Mouse (Mus musculus) brain, embryonic 14.5 days (tissue): ENCODE results near the gene Pogk. TPM values are rescaled to one million over a fixed set of nuclear protein-coding genes. Genes with fewer than 3 reads are reported as not detected.

Source experiments
- DNase-seq: peaks from one replicate; pipeline ENCODE4 v3.0.0-alpha.2; 2011; ENCODE audit warnings: low read depth
- CTCF ChIP-seq: fragments of 200-500 bp; IDR thresholded peaks from 2 replicates; pipeline ENCODE4 v1.5.1; 2012; ENCODE audit warnings: inconsistent platforms, mild to moderate bottlenecking, moderate library complexity, borderline replicate concordance; ENCODE audit not compliant: insufficient read depth, insufficient read length; ENCODE audit errors: extremely low read depth
- POLR2A ChIP-seq: fragments of 200-500 bp; IDR thresholded peaks from 2 replicates; pipeline ENCODE4 v1.6.1; 2012; ENCODE audit warnings: mild to moderate bottlenecking, inconsistent platforms, borderline replicate concordance; ENCODE audit not compliant: poor library complexity, insufficient read depth, insufficient read length, severe bottlenecking; ENCODE audit errors: extremely low read depth
- polyA plus RNA-seq: library from polyadenylated mRNA; depleted of rRNA; stranded (reverse); fragments of >200 nt; gene quantifications from 2 replicates; pipeline ENCODE4 v1.2.3, GENCODE M21; 2012; rRNA removed

Gene Pogk
- polyA plus RNA-seq = 50.1 and 61.5 TPM in 2 replicates

DNA sequence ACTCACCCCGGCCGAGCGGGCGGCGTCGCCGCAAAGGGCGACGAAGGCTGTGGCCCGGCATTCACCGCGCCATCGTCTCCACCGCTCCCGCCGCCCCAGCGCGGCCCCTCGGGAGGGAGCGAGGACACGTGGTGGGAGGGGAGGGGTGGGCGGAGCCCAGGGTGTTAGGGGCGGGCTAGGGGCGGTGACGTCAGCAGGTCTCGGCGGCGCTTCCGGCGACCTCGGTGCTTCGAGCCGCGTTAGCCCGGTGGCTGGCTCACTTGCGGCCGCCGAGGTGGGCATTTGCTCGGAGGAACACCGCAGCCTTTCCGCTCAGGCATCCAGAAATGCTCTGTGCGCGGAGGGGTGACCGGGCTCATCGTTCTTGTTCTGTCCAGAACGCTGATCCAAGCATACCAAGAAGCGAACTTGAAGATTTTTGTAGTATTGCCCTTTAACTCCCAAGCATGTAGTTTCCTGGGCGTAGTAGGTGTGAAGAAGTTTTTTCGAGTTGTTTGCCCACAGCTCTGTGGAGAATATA is at the start of gene Pogk:
Pogk (minus strand) TSS at position 163 of the 520 bp plus-strand sequence.
- TF ChIP-seq CTCF = no peak
- peak; percentile 99 for TF ChIP-seq POLR2A
- peak; percentile 96 for DNase-seq

DNA sequence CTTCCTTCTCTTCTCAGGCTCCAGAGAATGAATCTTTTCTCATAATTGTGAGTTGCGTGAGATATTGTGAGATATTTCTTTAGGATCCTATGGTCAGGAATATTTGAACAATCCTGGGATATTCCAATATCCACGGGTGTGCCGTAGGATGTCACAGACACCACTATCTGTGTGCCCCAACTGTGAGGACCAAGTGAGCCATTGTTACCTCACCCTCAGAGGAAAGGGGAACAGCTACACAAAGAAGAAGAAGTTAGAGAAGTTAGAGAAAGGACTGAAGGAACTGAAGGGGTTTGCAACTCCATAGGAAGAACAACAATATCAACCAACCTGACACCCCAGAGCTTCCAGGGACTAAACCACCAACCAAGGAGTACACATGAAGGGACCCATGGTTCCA is 32.3 kb upstream of the Pogk start:
- DNase-seq = no peak
- TF ChIP-seq POLR2A = no peak
- no peak for TF ChIP-seq CTCF

DNA sequence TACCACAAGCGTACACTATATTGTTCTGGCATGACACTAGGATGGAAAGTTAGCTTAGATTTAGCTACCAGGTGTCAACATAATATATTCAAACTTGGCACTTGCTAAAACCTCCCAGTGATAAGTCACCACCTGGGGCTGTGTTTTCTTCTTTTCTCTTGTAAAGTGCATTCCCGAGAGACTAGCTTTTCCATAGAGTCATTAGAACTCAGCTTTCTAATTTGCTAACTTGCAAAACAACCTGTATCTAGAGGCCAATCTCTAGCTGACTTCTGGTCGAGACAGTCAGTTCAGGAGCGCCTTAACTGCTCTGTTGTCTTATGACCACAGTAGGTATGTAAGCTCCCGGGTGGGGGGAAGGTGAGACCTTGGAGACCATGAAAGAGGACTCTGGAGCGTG is 29.8 kb upstream of the Pogk start:
- no peak for DNase-seq
- TF ChIP-seq CTCF = no peak
- TF ChIP-seq POLR2A = no peak

DNA sequence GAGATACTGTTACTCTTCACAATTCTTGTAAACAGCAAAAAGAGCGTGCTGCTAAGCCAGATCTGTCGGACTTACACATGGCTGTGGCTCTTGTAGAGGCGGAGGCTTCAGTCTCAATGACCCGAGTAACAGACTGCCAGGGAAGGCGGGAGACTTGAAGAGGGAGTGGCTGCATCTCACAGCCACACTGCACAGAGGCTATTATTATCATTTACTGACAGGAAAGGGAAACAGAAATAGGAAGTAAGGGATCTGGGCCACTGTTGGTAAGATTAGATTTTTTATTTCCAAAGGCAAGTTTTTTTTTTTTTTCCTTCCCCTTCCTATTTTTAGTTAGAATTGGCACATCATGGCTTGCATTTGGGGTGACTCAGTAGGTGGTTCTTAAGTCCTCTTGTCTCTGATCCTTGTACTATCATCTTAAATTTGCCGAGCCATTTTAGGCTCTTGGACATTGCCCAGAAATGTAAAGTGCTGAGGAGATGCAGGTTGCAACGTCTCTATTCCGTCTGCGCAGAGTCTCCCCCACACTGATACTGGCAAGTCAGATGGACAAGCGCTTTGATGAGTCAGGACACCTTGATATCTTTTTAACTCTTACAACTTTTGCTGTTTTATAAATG is 20.3 kb upstream of the Pogk start:
- peak; percentile 24 for DNase-seq
- no peak for TF ChIP-seq POLR2A
- no peak for TF ChIP-seq CTCF

DNA sequence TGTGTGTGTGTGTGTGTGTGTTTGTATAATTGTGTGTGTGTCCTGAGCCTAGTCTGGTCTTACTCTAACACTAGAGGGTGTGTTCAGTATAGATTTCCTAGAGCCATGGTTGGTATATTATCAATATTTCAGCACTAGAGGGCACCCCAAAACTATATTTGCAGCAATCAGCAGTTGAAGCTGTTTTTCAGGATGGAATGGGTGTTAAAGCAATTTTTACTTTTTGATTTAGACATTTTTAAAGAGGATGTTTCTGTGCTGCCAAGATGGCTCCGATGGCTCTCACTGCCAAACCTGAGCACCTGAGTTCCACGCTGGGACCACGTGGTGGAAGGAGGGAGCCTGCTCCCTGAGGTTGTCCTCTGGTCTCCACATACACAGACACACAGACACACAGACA is 19.4 kb upstream of the Pogk start:
- DNase-seq = peak; percentile 75
- TF ChIP-seq POLR2A (no peak), CTCF (no peak)

DNA sequence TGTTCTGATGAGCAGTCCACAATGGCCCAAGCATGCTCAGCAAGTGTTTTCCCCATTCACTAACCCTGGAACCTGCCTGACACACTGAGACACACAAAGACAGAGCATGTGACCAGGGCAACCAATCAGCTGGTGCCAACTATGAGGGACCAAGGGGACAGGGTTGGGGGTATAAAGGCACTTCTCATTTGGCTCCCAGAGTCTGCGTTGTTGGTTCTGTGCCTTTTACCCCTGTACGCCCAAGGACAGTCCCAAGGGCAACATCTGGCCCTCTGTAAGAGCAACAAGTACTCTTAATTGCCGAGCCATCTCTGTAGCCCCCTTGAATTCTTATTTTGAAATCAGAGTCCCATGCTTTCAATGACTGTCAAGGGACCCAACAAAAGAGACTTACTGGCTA is 2.6 kb upstream of the Pogk start:
- DNase-seq = no peak
- TF ChIP-seq CTCF = no peak
- no peak for TF ChIP-seq POLR2A

DNA sequence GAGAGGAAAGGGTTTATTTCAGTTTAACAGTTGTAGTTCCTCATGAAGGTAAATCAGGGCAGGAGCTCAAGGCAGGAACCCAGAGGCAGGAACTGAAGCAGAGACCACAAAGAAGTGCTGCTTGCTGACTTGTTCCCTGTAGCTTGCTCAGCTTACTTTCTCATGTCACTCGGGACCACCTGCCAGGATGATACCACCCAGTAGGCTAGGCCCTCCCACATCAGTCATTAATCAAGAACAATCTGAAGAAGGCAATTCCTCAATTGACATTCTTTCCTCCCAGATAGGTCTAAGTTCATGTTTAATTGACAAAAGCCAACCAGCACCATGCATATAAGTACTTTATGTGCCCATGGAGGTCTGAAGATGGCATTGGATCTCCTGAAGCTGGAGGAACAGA is 1.9 kb upstream of the Pogk start:
- TF ChIP-seq POLR2A (no peak), CTCF (no peak)
- no peak for DNase-seq

DNA sequence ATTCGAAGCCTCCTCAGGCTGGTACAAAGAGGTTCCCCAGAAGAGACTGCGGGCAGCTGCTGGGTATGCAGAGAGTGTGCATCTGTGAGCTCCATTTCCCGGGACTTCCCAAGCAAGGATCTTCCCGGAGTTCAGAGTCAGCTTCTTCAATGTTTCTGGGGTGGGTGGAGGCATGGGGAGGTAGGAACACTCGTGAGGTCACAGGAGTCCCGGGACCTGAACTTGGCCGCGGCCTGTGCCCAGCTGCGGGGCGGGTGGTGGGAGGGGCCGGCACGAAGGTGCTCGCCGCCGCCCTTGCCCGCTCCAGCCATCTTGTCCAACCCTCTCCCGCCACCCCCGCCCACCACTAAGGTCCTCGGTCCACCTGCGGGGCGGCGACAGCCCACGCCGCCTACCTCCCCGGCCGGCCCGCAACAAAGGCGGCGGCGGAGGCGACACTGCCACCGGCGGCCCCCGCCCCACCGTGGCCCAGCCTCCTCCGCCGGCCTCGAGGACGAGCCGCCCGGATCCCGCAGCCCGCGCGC is 424 bp downstream of the Pogk start:
- DNase-seq = peak; percentile 58
- TF ChIP-seq CTCF (no peak), POLR2A (no peak)

DNA sequence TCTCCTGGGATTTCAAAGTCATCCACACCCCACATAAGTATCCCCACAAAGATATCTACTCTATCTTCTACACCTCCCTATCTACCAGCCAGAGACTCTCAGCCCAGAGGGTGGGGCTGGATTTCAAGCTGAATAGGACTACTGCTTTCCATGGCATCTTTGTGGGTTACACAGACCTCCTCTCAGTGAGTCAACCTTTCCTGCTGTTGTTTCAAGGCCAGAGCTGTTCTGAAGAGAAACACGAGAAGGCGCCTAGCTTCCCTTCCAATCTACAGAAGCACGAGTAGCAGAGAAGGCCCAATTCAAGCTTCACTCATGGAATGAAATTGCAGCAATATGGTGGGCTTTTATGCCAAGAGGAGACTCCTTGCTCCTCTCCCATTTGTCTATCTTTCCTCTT is 5.8 kb downstream of the Pogk start:
- no peak for TF ChIP-seq POLR2A
- TF ChIP-seq CTCF = no peak
- DNase-seq = no peak

DNA sequence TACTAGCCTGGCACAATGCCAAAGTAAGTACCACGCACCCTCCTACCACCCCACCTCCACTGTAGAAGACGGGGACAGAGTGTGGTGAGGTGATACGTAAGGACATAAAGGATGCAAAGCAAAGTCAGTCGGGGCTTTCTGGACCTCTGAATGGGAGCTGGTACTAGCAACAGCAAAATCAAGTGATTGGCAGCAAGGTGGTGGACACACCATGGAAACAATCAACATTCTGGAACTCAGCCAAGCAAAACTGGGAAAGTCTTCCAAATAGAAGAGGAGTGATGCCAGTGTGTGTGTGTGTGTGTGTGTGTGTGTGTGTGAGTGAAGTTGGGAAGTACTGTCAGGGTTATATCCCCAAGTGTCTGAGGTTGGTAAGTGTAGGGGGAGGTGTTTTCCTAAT is 7.7 kb downstream of the Pogk start:
- TF ChIP-seq POLR2A (no peak), CTCF (no peak)
- peak; percentile 82 for DNase-seq

DNA sequence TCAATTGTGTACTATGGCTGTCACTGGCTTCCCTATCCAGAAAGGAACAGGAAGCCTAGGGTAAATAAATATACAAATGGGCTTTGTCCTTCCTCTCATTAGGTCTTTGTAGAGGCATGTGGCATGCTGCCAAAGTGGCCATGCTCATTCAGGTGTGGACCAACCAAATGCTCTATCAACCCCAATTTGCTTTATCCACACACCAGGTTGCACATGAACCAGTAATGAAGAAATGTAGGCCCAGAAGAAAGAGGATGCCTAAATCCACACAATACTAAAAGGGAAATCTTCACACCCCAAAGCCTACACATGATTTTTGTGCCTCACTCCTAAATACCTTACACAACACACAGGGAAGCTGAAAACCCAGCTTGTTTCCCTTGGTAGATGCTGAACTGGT is 8.2 kb downstream of the Pogk start:
- peak; percentile 72 for DNase-seq

DNA sequence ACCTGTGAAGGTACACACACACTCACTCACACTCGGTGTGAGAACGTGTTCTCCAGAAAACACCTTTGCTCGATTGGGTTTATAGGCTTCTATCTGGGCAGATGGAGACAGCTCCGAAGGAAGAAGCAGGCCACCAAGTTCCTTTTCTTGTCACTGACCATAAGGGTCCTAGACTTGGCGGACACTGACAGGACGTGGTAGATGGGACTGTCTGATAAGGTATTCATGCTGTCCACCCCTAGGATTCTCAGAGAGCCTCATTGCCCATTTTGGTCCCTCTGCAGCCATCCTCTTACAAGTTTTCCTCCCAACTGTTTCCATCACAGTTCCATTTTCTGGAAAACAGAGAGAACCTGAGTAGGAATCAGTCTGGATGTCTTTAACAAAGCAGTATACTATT is 13.3 kb downstream of the Pogk start:
- DNase-seq = no peak
- TF ChIP-seq CTCF = no peak
- TF ChIP-seq POLR2A = no peak

More for the DNA sequence above, 8.2 kb downstream of the Pogk start:
- TF ChIP-seq POLR2A (no peak), CTCF (no peak)
